Comparison of ENCODE assay signal across 21 mouse cellular contexts in the genomic region with DNA sequence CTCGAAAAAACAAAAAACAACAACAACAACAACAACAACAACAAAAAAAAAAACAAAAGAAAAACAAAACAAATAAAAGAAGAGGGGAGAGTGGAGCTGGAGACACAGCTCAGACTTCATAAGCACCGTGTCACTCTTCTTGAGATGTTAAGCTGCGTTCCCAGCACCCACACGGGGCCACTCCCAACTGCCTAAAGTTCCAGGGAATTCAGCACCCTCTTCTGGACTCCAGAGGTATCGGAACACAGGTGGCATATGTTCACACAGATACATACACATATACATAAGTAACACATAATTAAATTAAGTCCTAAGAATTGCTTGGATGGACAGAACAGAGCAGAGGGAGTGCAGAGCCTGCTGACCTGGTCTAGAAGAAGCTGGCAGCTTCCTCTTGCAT.
"Had no signal": no experiment of that assay in that cellular context is flagged by ENCODE, and none has a peak within 500 bp of the region (broad histone marks: within the 10 kb centered on the region; RNA-seq: fewer than 3 reads in every experiment).

No protein-coding gene starts in this region.

- H3K9ac ChIP-seq: lung, embryonic 14.5 days; midbrain, embryonic 12.5 days; neural tube, embryonic 13.5 days; neural tube, embryonic 15.5 days; stomach, embryonic 15.5 days had no signal

- H3K27ac ChIP-seq: midbrain, embryonic 10.5 days; midbrain, embryonic 12.5 days; neural tube, embryonic 13.5 days; neural tube, embryonic 15.5 days; stomach, embryonic 15.5 days; stomach, postnatal 0 days had no signal

- H3K9me3 ChIP-seq: midbrain, embryonic 10.5 days; midbrain, embryonic 12.5 days; neural tube, embryonic 15.5 days; stomach, embryonic 15.5 days had no signal

- H3K36me3 ChIP-seq: midbrain, embryonic 10.5 days; midbrain, embryonic 12.5 days; neural tube, embryonic 13.5 days; neural tube, embryonic 15.5 days; stomach, embryonic 15.5 days had no signal

- DNase-seq: lung, adult 18-20 months; lung, embryonic 14.5 days; lung, postnatal 10 days; lung, postnatal 4 days; midbrain, embryonic 14.5 days; retina, postnatal 1 day; right cerebral cortex, adult 18-20 months; right cerebral cortex, postnatal 25 days; right cerebral cortex, postnatal 4 days; spleen, adult 18-20 months; thymus, adult 2 months; thymus, postnatal 25 days; thymus, postnatal 4 days had no signal

- H3K4me3 ChIP-seq: midbrain, embryonic 10.5 days; midbrain, embryonic 12.5 days; myocyte; neural tube, embryonic 13.5 days; neural tube, embryonic 15.5 days; stomach, embryonic 15.5 days had no signal

- H3K27me3 ChIP-seq: midbrain, embryonic 12.5 days; neural tube, embryonic 13.5 days; neural tube, embryonic 15.5 days; stomach, embryonic 15.5 days had no signal

- H3K4me2 ChIP-seq: lung, embryonic 14.5 days; midbrain, embryonic 12.5 days; neural tube, embryonic 13.5 days; neural tube, embryonic 15.5 days; stomach, embryonic 15.5 days had no signal

- ATAC-seq: midbrain, embryonic 16.5 days had no signal

- H3K4me1 ChIP-seq: midbrain, embryonic 10.5 days; midbrain, embryonic 12.5 days; neural tube, embryonic 13.5 days; neural tube, embryonic 15.5 days; stomach, embryonic 15.5 days had no signal
